Mouse (Mus musculus) heart, embryonic 16.5 days (tissue): ENCODE data around the gene Snx18. TPM values are rescaled to one million over a fixed set of nuclear protein-coding genes. Genes with fewer than 3 reads are reported as not detected.
A peak's percentile ranks its signal among the peaks of the same experiment; 100 is the strongest.

Experiments
- ATAC-seq: fragments of 200-750 bp; cut with Nextera tagmentation; replicated peaks from 2 replicates; pipeline ENCODE4 v1.8.0; 2017; ENCODE audit warnings: moderate number of reproducible peaks; ENCODE audit not compliant: insufficient read depth, low FRiP score; ENCODE audit errors: extremely low read depth
- H3K27ac ChIP-seq: fragments of 300-500 bp; sonication (generic); 2 replicates; pipeline ENCODE4 v1.5.1; 2014; ENCODE audit warnings: mild to moderate bottlenecking, low read length, control low read depth, moderate library complexity
- H3K27me3 ChIP-seq: fragments of 300-500 bp; sonication (generic); 2 replicates; pipeline ENCODE4 v1.6.1; 2014; ENCODE audit warnings: low read length, mixed read lengths; ENCODE audit not compliant: control insufficient read depth, insufficient read depth
- H3K36me3 ChIP-seq: fragments of 300-500 bp; sonication (generic); 2 replicates; pipeline ENCODE4 v1.6.1; 2014; ENCODE audit not compliant: control insufficient read depth, insufficient read depth
- H3K4me1 ChIP-seq: fragments of 300-500 bp; sonication (generic); 2 replicates; pipeline ENCODE4 v1.6.1; 2014; ENCODE audit warnings: low read length, mixed read lengths; ENCODE audit not compliant: control insufficient read depth, insufficient read depth
- H3K4me2 ChIP-seq: fragments of 300-500 bp; sonication (generic); 2 replicates; pipeline ENCODE4 v1.6.1; 2014; ENCODE audit warnings: low read depth, mild to moderate bottlenecking, control low read depth, low read length
- H3K4me3 ChIP-seq: fragments of 300-500 bp; sonication (generic); 2 replicates; pipeline ENCODE4 v1.5.1; 2014; ENCODE audit warnings: mild to moderate bottlenecking, control low read depth, low read length
- H3K9ac ChIP-seq: fragments of 300-500 bp; sonication (generic); 2 replicates; pipeline ENCODE4 v1.6.1; 2014; ENCODE audit warnings: low read length, control low read depth
- H3K9me3 ChIP-seq: fragments of 300-500 bp; sonication (generic); replicated peaks from 2 replicates; pipeline ENCODE4 v1.6.1; 2016; ENCODE audit warnings: low read length; ENCODE audit not compliant: control insufficient read depth
- WGBS: fragments of 180-500 bp; shearing (Covaris S2); extraction: QIAGEN DNeasy Blood & Tissue Kit; methylation state at CpG from one replicate; pipeline ENCODE4 v1.1.7; 2014; 5-methylcytosine and 5-hydroxymethylcytosine counted together
- polyA plus RNA-seq: library from polyadenylated mRNA; unstranded; fragments of >200 nt; fragmentation: Nextera tagmentation; extraction: Ambion mirVana; gene quantifications from 2 replicates; pipeline ENCODE4 v1.2.1, GENCODE M21; 2015

Snx18 gene
- polyA plus RNA-seq, 1 experiment from 2014 or later: 10.7 TPM

DNA sequence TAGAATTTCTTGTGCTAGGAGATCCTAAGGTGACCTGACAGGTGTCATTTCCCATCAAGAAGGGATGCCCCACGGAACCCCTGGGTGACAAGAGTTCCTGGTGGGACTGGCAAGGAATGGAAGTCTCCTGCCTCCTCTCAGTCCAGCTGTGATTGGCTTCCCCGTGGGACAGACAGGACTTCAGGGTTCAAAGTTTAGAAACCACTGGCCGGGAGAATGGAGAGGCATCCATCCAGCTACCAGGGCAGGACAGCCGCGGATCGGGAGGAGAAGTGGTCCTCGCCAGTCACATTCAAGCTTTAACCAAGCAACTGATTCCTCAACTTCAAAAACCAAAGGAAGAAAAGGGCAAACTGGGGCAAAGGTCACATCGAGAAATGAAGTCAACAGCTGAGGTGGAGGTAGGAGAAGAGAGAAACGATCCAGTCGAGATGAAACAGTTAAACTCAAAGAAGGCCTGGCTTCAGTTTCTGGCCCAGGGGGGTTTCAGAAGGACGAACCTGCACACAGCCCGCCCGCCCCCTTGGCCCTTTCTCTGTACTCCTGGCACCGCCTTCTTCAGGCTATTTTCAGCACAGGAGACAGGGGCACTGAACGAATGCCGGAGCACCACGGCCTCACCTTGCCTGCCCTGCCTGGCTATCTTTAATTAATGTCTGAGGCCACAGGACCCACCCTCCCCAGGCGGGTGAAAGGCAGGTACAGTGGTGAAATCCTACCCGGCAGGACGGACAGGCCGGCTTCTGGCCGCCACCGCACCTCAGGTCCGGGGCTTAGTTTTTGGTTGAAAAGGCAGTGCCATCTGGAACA lies 6.0 kb downstream of the Snx18 start:
- WGBS: 46% methylated on average over 24 of the region's 24 CpGs
- H3K9ac ChIP-seq: peak overlapping the region; percentile 62
- no peaks in the 10 kb centered on the region for H3K36me3 ChIP-seq
- ATAC-seq: no peak
- peak overlapping the region; percentile 84 for H3K4me2 ChIP-seq
- H3K9me3 ChIP-seq: no peaks in the 10 kb centered on the region
- H3K27me3 ChIP-seq: no peaks in the 10 kb centered on the region
- peak overlapping the region; percentile 65 for H3K27ac ChIP-seq
- H3K4me3 ChIP-seq: peak overlapping the region; percentile 88
- peaks cover 63% of the 10 kb centered on the region for H3K4me1 ChIP-seq

DNA sequence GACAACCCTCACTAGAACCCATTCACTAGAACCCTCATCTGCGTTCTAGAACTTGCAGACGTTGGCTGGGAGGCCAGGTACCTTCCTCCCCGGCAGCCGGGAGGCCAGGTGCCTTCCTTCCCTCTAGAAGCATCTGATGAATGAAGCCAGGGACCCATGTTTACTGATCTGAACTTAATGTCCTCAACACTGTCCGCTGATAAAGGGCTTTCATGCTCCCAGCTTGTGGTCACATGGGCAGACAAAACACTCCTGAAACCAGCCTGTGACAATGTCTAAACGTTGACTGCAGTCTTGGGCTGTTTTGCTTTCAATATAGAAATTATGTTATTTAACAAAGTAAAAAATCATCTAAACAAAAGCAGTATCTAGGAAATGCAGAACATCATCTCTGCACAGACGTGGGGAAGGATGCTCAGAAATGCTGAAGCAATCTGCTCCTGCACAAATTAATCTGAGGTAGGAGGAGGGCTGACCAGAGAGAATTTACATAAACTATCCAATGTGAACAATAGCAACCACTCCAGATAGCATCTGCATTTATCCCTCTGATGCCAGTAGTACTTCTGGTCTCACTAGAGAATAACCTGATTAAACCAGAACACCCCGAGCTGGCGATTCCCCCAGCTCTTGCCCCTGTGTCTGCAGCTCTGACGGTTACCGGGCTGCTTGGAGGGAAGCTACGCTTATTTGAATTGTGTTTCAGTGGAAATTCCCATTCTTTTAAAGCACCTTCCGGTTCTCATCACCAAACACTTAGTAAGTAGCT lies 7.4 kb downstream of the Snx18 start:
- no peak overlapping the region for H3K27ac ChIP-seq
- H3K4me2 ChIP-seq: no peak overlapping the region
- no peaks in the 10 kb centered on the region for H3K27me3 ChIP-seq
- H3K4me1 ChIP-seq: peaks cover 63% of the 10 kb centered on the region
- no peak overlapping the region for H3K4me3 ChIP-seq
- 54% methylated on average over 13 of the region's 13 CpGs for WGBS
- H3K9me3 ChIP-seq: no peaks in the 10 kb centered on the region
- H3K36me3 ChIP-seq: no peaks in the 10 kb centered on the region
- no peak overlapping the region for H3K9ac ChIP-seq
- ATAC-seq: no peak

DNA sequence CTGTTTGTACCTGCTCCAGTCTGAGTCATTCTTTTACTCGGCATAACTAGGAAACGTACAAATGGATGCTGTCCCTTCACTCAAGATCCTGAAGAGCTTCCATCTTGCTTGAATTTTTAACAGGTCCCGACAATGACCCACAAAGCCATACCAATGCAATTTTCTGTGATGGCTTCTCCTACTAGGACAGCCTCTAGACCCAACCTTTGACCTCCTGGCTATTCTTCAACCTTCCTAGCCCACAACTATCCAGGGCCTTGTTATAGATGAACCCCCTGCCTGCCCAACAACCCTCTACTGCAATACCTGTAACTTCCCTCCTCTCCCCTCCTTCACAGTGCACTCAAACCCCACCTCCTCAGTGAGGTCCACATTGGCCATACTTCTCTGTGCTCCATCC lies 8.9 kb downstream of the Snx18 start:
- H3K4me2 ChIP-seq: no peak overlapping the region
- H3K27me3 ChIP-seq: no peaks in the 10 kb centered on the region
- H3K27ac ChIP-seq: no peak overlapping the region
- no peak overlapping the region for H3K9ac ChIP-seq
- H3K4me1 ChIP-seq: peaks cover 61% of the 10 kb centered on the region
- WGBS: 86% methylated on average over 3 of the region's 3 CpGs
- no peak for ATAC-seq
- no peaks in the 10 kb centered on the region for H3K36me3 ChIP-seq
- H3K9me3 ChIP-seq: no peaks in the 10 kb centered on the region
- no peak overlapping the region for H3K4me3 ChIP-seq

DNA sequence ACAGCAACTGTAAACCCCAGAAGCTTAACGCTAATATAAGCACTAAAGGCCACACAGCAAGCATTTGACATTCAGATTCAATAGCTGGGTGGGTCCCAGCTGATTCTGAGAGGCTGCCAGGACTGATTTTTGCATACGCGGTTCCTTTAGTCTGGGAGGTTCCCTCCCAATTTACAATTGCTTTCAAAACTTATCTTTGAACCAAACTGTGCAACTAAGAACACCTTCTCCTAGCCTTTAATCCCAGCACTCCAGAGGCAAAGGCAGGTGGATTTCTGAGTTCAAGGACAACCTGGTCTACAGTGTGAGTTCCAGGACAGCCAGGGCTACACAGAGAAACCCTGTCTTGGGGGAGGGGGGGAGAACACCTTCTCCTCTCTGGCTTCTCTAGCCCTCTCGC lies 10.5 kb downstream of the Snx18 start:
- no peaks in the 10 kb centered on the region for H3K27me3 ChIP-seq
- 66% methylated on average over 4 of the region's 4 CpGs for WGBS
- H3K27ac ChIP-seq: no peak overlapping the region
- H3K9ac ChIP-seq: no peak overlapping the region
- peaks cover 57% of the 10 kb centered on the region for H3K4me1 ChIP-seq
- no peak overlapping the region for H3K4me2 ChIP-seq
- ATAC-seq: no peak
- H3K4me3 ChIP-seq: no peak overlapping the region
- H3K9me3 ChIP-seq: no peaks in the 10 kb centered on the region
- no peaks in the 10 kb centered on the region for H3K36me3 ChIP-seq

DNA sequence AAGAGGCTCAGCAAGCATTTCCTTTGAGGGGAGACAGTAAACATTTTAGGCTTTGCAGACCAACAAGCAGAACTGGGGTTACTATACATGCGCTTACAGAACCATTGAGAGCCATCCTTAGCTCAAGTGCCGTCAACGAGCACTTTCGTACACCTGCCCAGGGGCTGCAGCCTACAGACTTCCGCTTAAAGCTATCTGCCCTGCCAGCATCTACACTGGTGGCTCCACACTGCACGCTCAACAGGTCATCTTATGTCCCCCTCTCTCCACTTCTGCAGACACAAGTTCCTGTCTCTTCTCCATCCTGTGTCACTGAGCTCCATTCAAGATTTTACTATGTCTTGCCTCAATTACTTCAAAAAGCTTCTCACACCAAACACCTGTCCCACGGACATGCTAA lies 11.0 kb downstream of the Snx18 start:
- Histone ChIP-seq H3K4me3 (no peak overlapping the region), H3K4me1 (peaks cover 57% of the 10 kb centered on the region)

DNA sequence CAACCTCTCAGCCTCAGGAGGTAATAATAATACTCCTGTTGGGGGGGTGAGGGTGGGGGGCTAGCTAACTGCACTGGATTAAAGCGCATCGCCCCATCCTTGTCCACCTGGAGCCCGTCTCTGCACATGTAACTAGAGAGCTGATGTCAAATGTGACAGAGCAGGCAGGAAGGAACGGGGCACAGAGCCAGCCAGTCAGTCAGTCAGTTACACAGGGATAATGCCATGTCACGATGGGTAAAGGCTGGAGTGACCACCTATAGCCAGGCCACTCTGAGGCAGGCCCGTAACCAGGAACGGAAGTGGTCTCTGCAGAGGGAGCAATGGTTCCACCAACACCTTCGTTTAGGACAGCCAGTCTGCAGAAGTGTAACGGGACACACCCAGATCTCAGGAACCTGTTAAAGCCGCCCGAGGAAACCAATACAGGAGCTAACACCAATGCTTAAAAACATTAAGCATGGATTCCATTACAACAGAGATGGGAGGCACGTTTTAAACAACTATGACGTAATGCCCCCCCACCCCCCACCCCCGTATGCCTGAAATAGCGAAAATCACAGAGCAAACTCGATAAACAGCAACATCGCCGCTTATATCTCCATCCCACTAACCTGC lies 11.5 kb downstream of the Snx18 start:
- no peak for ATAC-seq
- Histone ChIP-seq H3K36me3 (no peaks in the 10 kb centered on the region), H3K4me1 (peaks cover 54% of the 10 kb centered on the region), H3K4me3 (no peak overlapping the region), H3K27me3 (no peaks in the 10 kb centered on the region), H3K9ac (no peak overlapping the region), H3K4me2 (no peak overlapping the region), H3K27ac (no peak overlapping the region), H3K9me3 (no peaks in the 10 kb centered on the region)
- 71% methylated on average over 18 of the region's 18 CpGs for WGBS

More for the DNA sequence above, 11.0 kb downstream of the Snx18 start:
- WGBS: 70% methylated on average over 7 of the region's 7 CpGs
- Histone ChIP-seq H3K27ac (no peak overlapping the region), H3K27me3 (no peaks in the 10 kb centered on the region), H3K9me3 (no peaks in the 10 kb centered on the region), H3K9ac (no peak overlapping the region), H3K4me2 (no peak overlapping the region), H3K36me3 (no peaks in the 10 kb centered on the region)
- ATAC-seq: no peak

DNA sequence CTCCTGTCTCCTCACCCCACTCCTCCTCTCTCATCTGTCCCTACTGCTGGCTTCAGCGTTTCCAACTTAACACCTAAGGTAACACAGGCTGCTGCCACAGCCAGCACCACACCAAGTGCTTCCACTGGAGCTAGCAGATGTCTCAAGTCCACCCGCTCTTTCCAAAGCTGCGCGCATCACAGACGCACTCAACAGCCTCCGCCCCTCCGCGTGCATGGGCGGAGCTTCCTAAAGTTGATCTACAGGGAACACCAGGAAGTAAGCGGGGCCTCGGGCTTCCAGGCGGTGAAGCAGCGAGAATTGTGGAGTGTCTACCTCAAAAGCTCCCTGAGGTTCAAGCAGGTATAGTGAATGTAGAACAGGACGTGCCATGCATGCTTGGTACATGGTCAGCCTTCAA lies 12.2 kb downstream of the Snx18 start:
- Histone ChIP-seq H3K9me3 (no peaks in the 10 kb centered on the region), H3K36me3 (0 out of 2 replicates have a peak, but pooled peaks cover 2% of the 10 kb centered on the region), H3K4me1 (peaks cover 47% of the 10 kb centered on the region), H3K4me3 (no peak overlapping the region), H3K27ac (no peak overlapping the region), H3K4me2 (peak overlapping the region; percentile 8), H3K9ac (no peak overlapping the region), H3K27me3 (no peaks in the 10 kb centered on the region)
- 81% methylated on average over 14 of the region's 14 CpGs for WGBS
- ATAC-seq: no peak

DNA sequence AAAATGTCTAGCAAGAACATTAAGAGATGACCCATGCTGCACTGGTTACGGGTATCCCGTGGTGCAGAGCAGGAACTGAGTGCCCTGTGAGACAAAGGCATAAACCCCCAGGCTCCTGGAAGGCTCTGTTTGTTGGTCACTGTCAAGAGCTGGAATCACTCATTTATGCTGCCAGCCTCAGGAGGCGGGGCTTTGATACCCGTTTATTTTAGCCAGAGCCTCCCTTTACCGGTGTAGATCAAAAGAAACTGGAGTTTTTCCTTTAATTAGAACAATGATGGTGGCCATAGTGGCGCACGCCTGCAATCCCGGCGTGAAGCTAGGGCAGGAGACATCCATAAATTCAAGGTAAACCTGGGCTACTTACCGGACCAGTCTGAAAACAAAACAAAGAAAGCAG lies 12.7 kb downstream of the Snx18 start:
- Histone ChIP-seq H3K27ac (no peak overlapping the region), H3K4me1 (peaks cover 42% of the 10 kb centered on the region), H3K9ac (no peak overlapping the region), H3K27me3 (no peaks in the 10 kb centered on the region), H3K36me3 (0 out of 2 replicates have a peak, but pooled peaks cover 2% of the 10 kb centered on the region), H3K9me3 (no peaks in the 10 kb centered on the region), H3K4me2 (no peak overlapping the region), H3K4me3 (no peak overlapping the region)
- no peak for ATAC-seq
- WGBS: 83% methylated on average over 10 of the region's 10 CpGs

DNA sequence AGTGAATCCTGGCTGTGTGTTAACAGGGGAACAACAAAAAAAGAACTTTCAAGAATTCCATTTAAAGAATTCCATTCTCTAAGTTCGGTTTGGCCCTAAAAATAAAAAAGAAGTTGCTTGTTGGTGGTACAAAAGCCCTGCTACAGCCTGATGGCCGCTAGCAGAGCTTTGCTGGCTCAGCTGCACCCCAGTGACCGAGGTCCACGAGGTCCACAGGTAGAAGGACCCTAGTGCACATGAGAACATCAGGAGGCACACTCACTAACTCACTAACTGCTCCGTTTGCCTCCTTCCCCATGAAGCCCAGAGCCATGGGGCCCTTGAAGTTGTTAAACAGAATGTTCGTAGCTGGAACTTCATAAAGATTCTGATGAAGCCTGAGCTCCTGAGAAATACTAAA lies 14.0 kb downstream of the Snx18 start:
- H3K27ac ChIP-seq: no peak overlapping the region
- no peak for ATAC-seq
- WGBS: 66% methylated on average over 6 of the region's 6 CpGs

More for the DNA sequence above, 14.0 kb downstream of the Snx18 start:
- Histone ChIP-seq H3K36me3 (0 out of 2 replicates have a peak, but pooled peaks cover 2% of the 10 kb centered on the region), H3K4me1 (peaks cover 36% of the 10 kb centered on the region), H3K4me2 (no peak overlapping the region), H3K9me3 (no peaks in the 10 kb centered on the region), H3K27me3 (no peaks in the 10 kb centered on the region), H3K9ac (no peak overlapping the region), H3K4me3 (no peak overlapping the region)
